Mouse (Mus musculus) stomach, postnatal 0 days (tissue): ENCODE data around the gene Foxk1. TPM values are rescaled to one million over a fixed set of nuclear protein-coding genes. Genes with fewer than 3 reads are reported as not detected.
A peak's percentile ranks its signal among the peaks of the same experiment; 100 is the strongest.

Experiments
- ATAC-seq: fragments of 200-750 bp; cut with Nextera tagmentation; 2 replicates; pipeline ENCODE4 v1.8.0; 2017; ENCODE audit not compliant: low FRiP score, low TSS enrichment
- DNase-seq: peaks from one replicate; pipeline ENCODE4 v3.0.0-alpha.2; 2016; ENCODE audit warnings: low spot score
- H3K27ac ChIP-seq: fragments of 300-500 bp; sonication (generic); replicated peaks from 2 replicates; pipeline ENCODE4 v1.5.1; 2014; ENCODE audit warnings: mild to moderate bottlenecking, control low read depth
- H3K27me3 ChIP-seq: fragments of 300-500 bp; sonication (generic); 2 replicates; pipeline ENCODE4 v1.6.1; 2014; ENCODE audit warnings: low read length; ENCODE audit not compliant: control insufficient read depth, insufficient read depth
- H3K36me3 ChIP-seq: fragments of 300-500 bp; sonication (generic); 2 replicates; pipeline ENCODE4 v1.6.1; 2014; ENCODE audit warnings: low read length, mixed read lengths; ENCODE audit not compliant: control insufficient read depth, insufficient read depth
- H3K4me1 ChIP-seq: fragments of 300-500 bp; sonication (generic); replicated peaks from 2 replicates; pipeline ENCODE4 v1.6.1; 2014; ENCODE audit warnings: antibody characterized with exemption; ENCODE audit not compliant: control insufficient read depth, insufficient read depth
- H3K4me2 ChIP-seq: fragments of 300-500 bp; sonication (generic); replicated peaks from 2 replicates; pipeline ENCODE4 v1.6.1; 2014; ENCODE audit warnings: low read depth, mild to moderate bottlenecking, control low read depth, moderate library complexity
- H3K4me3 ChIP-seq: fragments of 300-500 bp; sonication (generic); 2 replicates; pipeline ENCODE4 v1.5.1; 2014; ENCODE audit warnings: low read depth, low read length, control low read depth
- H3K9ac ChIP-seq: fragments of 300-500 bp; sonication (generic); 2 replicates; pipeline ENCODE4 v1.6.1; 2014; ENCODE audit warnings: mild to moderate bottlenecking, low read length, control low read depth, mixed read lengths
- H3K9me3 ChIP-seq: fragments of 300-500 bp; sonication (generic); 2 replicates; pipeline ENCODE4 v1.6.1; 2016; ENCODE audit warnings: low read length; ENCODE audit not compliant: control insufficient read depth
- CTCF ChIP-seq: IDR thresholded peaks from 2 replicates; pipeline ENCODE4 v1.5.1; 2016; ENCODE audit warnings: antibody characterized with exemption, low read depth, mild to moderate bottlenecking, moderate library complexity
- EP300 ChIP-seq: optimal IDR thresholded peaks from 2 replicates; pipeline ENCODE3; 2016; ENCODE audit warnings: antibody characterized with exemption
- WGBS: fragments of 180-500 bp; shearing (Covaris S2); extraction: QIAGEN DNeasy Blood & Tissue Kit; methylation state at CpG from one replicate; pipeline ENCODE4 v1.1.7; 2014; 5-methylcytosine and 5-hydroxymethylcytosine counted together
- polyA plus RNA-seq: library from polyadenylated mRNA; unstranded; fragments of >200 nt; fragmentation: Nextera tagmentation; extraction: Ambion mirVana; gene quantifications from 2 replicates; pipeline ENCODE4 v1.2.1, GENCODE M21; 2015

Gene Foxk1
- polyA plus RNA-seq, 1 experiment from 2014 or later: 3.5 TPM

DNA sequence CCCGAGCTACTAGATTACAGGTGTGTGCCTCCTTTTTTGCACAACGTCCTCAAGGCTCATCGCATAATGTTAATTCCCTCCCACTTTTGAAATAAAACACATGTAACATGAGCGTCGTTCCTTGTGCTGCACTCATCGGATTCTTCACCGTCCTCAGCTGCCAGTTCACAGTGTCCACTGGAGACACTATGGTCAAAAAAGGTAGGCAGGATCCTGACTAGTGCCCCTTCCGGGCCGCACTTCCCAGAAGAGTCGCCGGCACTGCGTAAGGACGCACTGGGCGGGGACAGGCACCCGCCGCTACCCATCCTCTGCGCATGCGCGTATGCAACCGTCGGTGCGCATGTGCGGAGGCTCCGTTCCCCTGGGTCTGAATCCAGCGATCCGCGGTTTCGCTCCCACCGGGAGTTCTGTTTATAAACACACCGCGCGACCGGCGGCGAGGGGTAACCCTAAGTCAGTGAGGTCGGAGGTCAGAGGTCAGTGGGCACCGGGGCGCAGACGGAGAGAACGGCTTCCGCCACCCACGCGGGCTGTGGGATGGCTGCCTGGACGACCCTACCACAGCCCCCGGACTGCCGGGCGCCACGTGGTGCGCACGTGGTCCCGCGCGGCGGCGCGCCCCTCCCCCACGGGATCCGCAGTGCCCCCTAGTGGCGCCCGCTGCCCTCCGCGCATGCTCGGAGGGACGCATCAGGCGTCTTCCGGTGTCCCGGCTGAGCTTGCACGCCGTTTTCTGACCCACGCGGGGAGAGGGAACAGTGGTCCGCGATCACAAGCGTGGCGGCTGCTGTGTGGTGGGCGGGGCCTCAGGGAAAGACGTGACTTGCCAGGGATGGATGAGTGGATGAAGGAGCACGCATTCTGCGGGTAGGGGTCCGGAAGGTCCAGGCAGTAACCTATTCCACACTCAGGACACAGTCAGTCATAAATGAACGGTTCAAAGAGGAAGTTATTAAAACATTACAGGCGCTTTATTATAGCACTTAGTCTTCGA is 33.9 kb upstream of the Foxk1 start:
- Histone ChIP-seq H3K27me3 (no peaks in the 10 kb centered on the region), H3K4me1 (peaks cover 4% of the 10 kb centered on the region; the same call in 1 of the 2 replicates), H3K4me2 (peak overlapping the region; percentile 73), H3K4me3 (peak overlapping the region; percentile 52), H3K9me3 (no peaks in the 10 kb centered on the region), H3K36me3 (no peaks in the 10 kb centered on the region), H3K27ac (peak overlapping the region; percentile 80), H3K9ac (peak overlapping the region; percentile 60)
- ATAC-seq (peak; percentile 93), DNase-seq (peak; percentile 97)
- TF ChIP-seq EP300: peak; percentile 89
- TF ChIP-seq CTCF: peak; percentile 94
- under 1% methylated on average over 72 of the region's 83 CpGs for WGBS

DNA sequence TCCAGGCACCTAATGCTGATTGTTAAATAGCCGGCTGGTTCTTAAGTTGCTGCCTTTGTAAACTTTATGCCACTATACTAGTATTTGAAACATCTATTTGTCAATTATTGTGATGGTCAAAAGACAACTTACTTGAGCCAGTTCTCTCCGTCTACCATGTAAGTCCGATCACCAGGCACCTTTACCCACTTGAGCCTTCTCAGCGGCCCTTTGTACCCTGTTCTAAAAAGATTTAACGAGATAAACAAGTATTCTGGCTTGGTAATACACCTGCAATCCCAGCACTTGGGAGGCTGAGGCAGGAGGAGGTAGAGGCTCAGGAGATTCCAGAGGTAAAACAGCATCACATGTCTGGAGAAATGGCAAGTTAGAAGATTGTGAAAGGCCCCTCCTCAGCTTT is 33.2 kb upstream of the Foxk1 start:
- peak overlapping the region; percentile 73 for H3K4me2 ChIP-seq
- H3K9ac ChIP-seq: peak overlapping the region; percentile 56; the same call in 1 of the 2 replicates
- H3K27ac ChIP-seq: peak overlapping the region; percentile 80
- DNase-seq: no peak
- peak overlapping the region; percentile 52 for H3K4me3 ChIP-seq
- H3K9me3 ChIP-seq: no peaks in the 10 kb centered on the region
- H3K36me3 ChIP-seq: no peaks in the 10 kb centered on the region
- TF ChIP-seq CTCF: no peak
- no peak for TF ChIP-seq EP300
- WGBS: 44% methylated on average over 5 of the region's 5 CpGs
- no peak for ATAC-seq
- H3K4me1 ChIP-seq: peaks cover 4% of the 10 kb centered on the region; the same call in 1 of the 2 replicates
- H3K27me3 ChIP-seq: no peaks in the 10 kb centered on the region

DNA sequence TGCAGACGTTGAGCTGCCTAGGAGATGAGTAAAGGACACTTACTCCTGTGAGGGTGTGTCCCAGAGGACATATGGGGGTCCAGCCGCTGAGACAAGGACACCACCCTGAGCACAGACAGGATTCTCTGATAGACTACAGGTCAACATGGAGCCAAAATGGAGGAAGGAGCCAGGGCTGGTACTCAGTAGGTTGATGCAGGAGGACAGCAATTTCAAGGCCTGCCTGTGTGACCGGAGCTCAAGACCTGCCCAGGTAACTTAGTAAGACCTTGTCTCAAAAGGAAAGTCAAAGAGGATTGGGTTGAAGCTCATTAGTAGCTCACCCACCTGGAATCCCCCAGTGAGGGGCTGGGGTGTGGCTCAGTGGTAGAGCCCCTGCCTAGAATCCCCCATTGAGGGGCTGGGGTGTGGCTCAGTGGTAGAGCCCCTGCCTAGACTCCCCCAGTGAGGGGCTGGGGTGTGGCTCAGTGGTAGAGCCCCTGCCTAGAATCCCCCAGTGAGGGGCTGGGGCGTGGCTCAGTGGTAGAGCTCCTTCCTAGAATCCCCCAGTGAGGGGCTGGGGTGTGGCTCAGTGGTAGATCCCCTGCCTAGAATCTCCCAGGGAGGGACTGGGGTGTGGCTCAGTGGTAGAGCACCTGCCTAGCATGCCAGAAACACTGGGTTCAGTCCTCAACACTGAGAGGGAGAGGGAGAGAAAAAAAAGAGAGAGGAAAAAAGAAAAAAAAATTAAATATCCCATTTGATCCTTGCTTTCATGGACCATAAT is 30.7 kb upstream of the Foxk1 start:
- Histone ChIP-seq H3K27me3 (no peaks in the 10 kb centered on the region), H3K4me3 (no peak overlapping the region), H3K9me3 (no peaks in the 10 kb centered on the region), H3K36me3 (no peaks in the 10 kb centered on the region), H3K27ac (no peak overlapping the region), H3K4me2 (no peak overlapping the region), H3K9ac (no peak overlapping the region), H3K4me1 (peaks cover 4% of the 10 kb centered on the region; the same call in 1 of the 2 replicates)
- no peak for TF ChIP-seq CTCF
- TF ChIP-seq EP300: no peak
- DNase-seq: no peak
- ATAC-seq: no peak
- 88% methylated on average over 4 of the region's 4 CpGs for WGBS

DNA sequence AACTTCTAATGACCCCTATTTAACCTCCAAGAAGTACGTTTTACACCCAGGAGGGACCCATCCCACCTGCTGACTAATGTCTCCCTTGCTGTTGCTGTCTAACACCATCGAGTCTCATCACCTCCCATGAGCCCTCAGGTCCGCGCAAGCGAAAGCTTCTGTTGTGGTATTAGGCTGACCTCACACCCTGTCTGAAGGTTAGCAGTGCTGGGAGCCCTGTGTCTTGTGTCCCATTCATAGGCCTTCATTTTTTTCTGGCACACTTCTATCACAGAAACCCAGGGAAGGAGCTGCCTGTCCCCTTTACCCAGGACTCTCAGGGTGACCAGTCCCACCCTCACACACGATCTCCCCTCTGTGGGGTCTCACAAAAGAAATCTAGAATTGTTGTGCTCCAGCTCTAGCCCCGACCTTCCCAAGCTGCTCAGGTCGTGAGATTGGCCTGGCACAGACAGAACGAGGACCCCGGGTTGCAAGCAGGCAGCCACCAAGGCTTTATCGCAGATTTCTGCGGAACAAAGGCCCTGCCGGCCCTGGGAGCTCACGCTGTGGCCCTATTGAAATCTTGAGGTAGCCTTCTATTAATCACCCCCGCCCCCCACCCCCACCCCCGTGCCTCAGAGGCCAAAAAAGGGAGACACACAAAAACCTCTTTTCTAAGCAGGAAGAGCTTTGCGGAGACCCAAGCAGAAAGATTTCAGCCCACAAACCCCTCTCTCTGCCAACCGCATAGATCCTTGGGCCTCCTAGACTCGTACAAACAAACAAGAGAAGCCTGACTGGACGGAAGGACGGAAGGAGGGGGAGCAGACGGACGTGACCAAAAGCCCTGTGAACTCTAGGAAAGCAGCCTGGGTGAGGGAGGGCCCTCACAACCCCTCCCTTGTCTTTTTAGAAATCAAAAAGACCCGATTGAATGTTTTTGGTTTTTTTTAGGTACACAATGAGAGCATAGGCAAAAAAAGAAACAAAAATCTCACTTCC is 29.8 kb upstream of the Foxk1 start:
- peak overlapping the region; percentile 45; the same call in 1 of the 2 replicates for H3K27ac ChIP-seq
- DNase-seq: no peak
- no peaks in the 10 kb centered on the region for H3K27me3 ChIP-seq
- H3K4me2 ChIP-seq: peak overlapping the region; percentile 24; the same call in 1 of the 2 replicates
- peaks cover 3% of the 10 kb centered on the region; the same call in 1 of the 2 replicates for H3K4me1 ChIP-seq
- H3K36me3 ChIP-seq: no peaks in the 10 kb centered on the region
- no peaks in the 10 kb centered on the region for H3K9me3 ChIP-seq
- TF ChIP-seq EP300 (no peak), CTCF (no peak)
- WGBS: 23% methylated on average over 23 of the region's 24 CpGs
- peak overlapping the region; percentile 47; the same call in 1 of the 2 replicates for H3K9ac ChIP-seq
- H3K4me3 ChIP-seq: no peak overlapping the region
- ATAC-seq: no peak

DNA sequence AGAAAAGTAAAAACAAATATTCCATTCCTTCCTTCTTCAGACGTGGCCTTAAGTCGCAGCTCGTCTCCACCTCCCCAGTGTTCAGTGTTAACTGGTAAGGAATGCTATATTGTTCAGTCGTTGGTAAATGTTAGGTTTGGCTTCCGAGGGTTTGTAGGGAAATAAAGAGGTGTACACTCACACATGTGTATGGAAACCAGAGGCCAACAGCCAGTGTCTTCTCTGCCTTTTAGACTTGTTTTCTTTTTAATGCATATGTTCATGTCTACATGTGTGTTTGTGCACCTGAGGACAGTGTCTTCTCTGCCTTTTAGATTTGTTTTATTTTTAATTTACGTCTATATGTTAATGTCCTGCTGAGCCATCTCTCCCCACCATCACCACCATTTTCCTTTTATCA is 29.1 kb upstream of the Foxk1 start:
- Histone ChIP-seq H3K9me3 (no peaks in the 10 kb centered on the region), H3K27ac (0 out of 2 replicates have a peak overlapping the region, but pooled peaks have one; percentile 40), H3K4me2 (no peak overlapping the region), H3K4me3 (no peak overlapping the region), H3K27me3 (no peaks in the 10 kb centered on the region), H3K9ac (no peak overlapping the region), H3K36me3 (no peaks in the 10 kb centered on the region), H3K4me1 (no peaks in the 10 kb centered on the region; the same call in 1 of the 2 replicates)
- ATAC-seq (no peak), DNase-seq (no peak)
- TF ChIP-seq CTCF (no peak), EP300 (no peak)
- WGBS: 34% methylated on average over 6 of the region's 6 CpGs
